Mouse (Mus musculus): ENCODE results near the gene Gm21958. TPM values are rescaled to one million over a fixed set of nuclear protein-coding genes. Genes with fewer than 3 reads are reported as not detected.
"Not testable (repeated sequence)": the region's sequence is repeated elsewhere in the genome, so short reads cannot be mapped to it uniquely, and the experiment has no call there.

Gm21958 gene
- total RNA-seq, 1 experiment: not detected

DNA sequence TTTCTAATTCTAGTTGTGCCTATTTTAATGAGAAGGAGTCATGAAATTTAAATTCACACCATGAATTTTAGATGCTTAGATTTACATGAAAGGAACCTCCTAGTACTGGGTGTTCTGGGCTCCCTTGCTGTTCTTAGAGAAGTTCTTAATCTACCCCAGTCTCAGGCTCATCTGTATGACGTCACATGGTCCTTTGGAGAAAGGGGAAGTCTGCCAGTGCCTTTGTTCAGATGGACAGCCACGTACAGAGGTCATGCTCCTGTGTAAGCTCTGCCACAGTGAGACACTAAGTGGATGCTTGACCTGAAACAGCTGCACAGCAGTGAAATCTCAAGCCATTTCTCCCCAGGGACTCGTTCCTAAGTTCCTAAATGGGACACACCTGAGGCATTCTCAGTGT is 4.8 kb upstream of the Gm21958 start:
- H3K27ac ChIP-seq (ENCODE audit: insufficient read depth, low read depth, low read length, poor library complexity, severe bottlenecking): no peak overlapping the region
- peaks cover 2 to 6% of the 10 kb centered on the region in 2 experiments; a peak in 1 of 4 replicates for H3K4me1 ChIP-seq (ENCODE audit: control insufficient read depth in 2 of 2, insufficient read depth in 2 of 2, low read length in 2 of 2, poor library complexity in 1 of 2)
- no peak overlapping the region for H3K4me3 ChIP-seq (ENCODE audit: insufficient read depth in 1 of 2, low read depth in 1 of 2, low read length in 2 of 2, poor library complexity in 1 of 2, severe bottlenecking in 1 of 2)
- DNase-seq (ENCODE audit: low read depth, low spot score): no peak
- no peak overlapping the region for H3K9ac ChIP-seq (ENCODE audit: insufficient read depth, low read depth, low read length, poor library complexity, severe bottlenecking)
- H3K9me3 ChIP-seq (ENCODE audit: control insufficient read depth, insufficient read depth, low read depth, low read length): no peaks in the 10 kb centered on the region
- in situ Hi-C loops (cut with MboI; ENCODE audit: low sequenced_read_pairs in 2 of 2, unreplicated experiment in 2 of 2): no loop called here
- peaks cover 28% of the 10 kb centered on the region for H3K36me3 ChIP-seq (ENCODE audit: control insufficient read depth, insufficient read depth, low read length, poor library complexity, severe bottlenecking)
- TF ChIP-seq ZC3H11A (IDR thresholded peaks at IDR 0.05; ENCODE audit: borderline replicate concordance, low read depth, low read length) (no peak), CHD2 (IDR thresholded peaks at IDR 0.05; ENCODE audit: low read depth, low read length) (no peak), MAFK (IDR thresholded peaks at IDR 0.05; ENCODE audit: insufficient read depth, low read depth, low read length) (no peak), ZNF384 (IDR thresholded peaks at IDR 0.05; ENCODE audit: low read depth, low read length) (no peak), HCFC1 (IDR thresholded peaks at IDR 0.05; ENCODE audit: borderline replicate concordance, insufficient read depth, low read length) (no peak)

DNA sequence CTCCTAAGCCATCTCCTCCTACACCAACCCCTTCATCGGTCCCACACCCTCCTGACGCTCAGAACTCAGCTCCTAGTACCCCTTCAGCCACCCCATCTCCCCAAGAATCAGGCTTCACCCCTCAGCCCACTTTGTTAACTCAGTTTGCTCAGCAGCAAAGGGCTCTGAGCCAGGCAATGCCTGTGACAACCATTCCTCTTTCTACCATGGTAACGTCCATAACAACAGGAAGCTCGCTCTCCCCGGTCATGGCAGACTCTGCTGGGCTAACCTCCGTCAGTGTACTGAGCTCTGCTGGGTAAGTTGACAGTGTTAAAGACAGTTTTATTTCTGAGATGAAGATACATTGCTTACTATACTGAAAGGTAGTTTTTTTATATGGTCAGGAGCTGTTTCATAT is 3.2 kb upstream of the Gm21958 start:
- Histone ChIP-seq H3K27ac (ENCODE audit: insufficient read depth, low read depth, low read length, poor library complexity, severe bottlenecking) (no peak overlapping the region), H3K4me1 (ENCODE audit: control insufficient read depth in 2 of 2, insufficient read depth in 2 of 2, low read length in 2 of 2, poor library complexity in 1 of 2) (no peaks in the 10 kb centered on the region), H3K36me3 (ENCODE audit: control insufficient read depth, insufficient read depth, low read length, poor library complexity, severe bottlenecking) (peaks cover 27% of the 10 kb centered on the region), H3K4me3 (ENCODE audit: insufficient read depth in 1 of 2, low read depth in 1 of 2, low read length in 2 of 2, poor library complexity in 1 of 2, severe bottlenecking in 1 of 2) (no peak overlapping the region), H3K9me3 (ENCODE audit: control insufficient read depth, insufficient read depth, low read depth, low read length) (no peaks in the 10 kb centered on the region), H3K9ac (ENCODE audit: insufficient read depth, low read depth, low read length, poor library complexity, severe bottlenecking) (no peak overlapping the region)
- TF ChIP-seq CHD2 (IDR thresholded peaks at IDR 0.05; ENCODE audit: low read depth, low read length) (no peak), MAFK (IDR thresholded peaks at IDR 0.05; ENCODE audit: insufficient read depth, low read depth, low read length) (no peak), ZNF384 (IDR thresholded peaks at IDR 0.05; ENCODE audit: low read depth, low read length) (no peak)
- in situ Hi-C loops (cut with MboI; ENCODE audit: low sequenced_read_pairs in 2 of 2, unreplicated experiment in 2 of 2): no loop called here
- no peak for DNase-seq (ENCODE audit: low read depth, low spot score)

DNA sequence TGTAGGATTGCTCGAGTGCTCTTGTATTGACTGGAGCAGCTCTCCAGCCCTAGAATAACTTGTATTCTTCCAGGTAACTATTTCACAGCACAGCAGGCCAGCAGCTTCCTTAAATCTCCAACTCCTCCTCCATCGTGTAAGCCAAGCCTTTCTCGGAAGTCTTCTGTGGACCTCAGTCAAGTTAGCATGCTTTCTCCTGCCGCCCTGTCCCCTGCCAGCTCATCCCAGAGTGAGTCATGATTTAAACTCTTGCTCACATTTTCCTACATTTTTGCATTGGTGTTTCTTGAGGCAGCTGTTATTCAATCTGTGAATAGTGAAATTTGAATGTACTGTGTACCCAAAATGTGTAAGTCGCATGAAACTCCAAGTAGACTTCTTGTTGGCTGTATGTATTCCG is 1.3 kb upstream of the Gm21958 start:
- in situ Hi-C loops (cut with MboI; ENCODE audit: low sequenced_read_pairs in 2 of 2, unreplicated experiment in 2 of 2): no loop called here
- peaks cover 35% of the 10 kb centered on the region for H3K36me3 ChIP-seq (ENCODE audit: control insufficient read depth, insufficient read depth, low read length, poor library complexity, severe bottlenecking)
- H3K27ac ChIP-seq (ENCODE audit: insufficient read depth, low read depth, low read length, poor library complexity, severe bottlenecking): no peak overlapping the region
- H3K9ac ChIP-seq (ENCODE audit: insufficient read depth, low read depth, low read length, poor library complexity, severe bottlenecking): no peak overlapping the region
- H3K4me1 ChIP-seq (ENCODE audit: control insufficient read depth in 2 of 2, insufficient read depth in 2 of 2, low read length in 2 of 2, poor library complexity in 1 of 2): no peaks in the 10 kb centered on the region
- DNase-seq (ENCODE audit: low read depth, low spot score): no peak
- TF ChIP-seq MAFK (IDR thresholded peaks at IDR 0.05; ENCODE audit: insufficient read depth, low read depth, low read length) (no peak), ZNF384 (IDR thresholded peaks at IDR 0.05; ENCODE audit: low read depth, low read length) (no peak), HCFC1 (IDR thresholded peaks at IDR 0.05; ENCODE audit: borderline replicate concordance, insufficient read depth, low read length) (no peak), CHD2 (IDR thresholded peaks at IDR 0.05; ENCODE audit: low read depth, low read length) (no peak), ZC3H11A (IDR thresholded peaks at IDR 0.05; ENCODE audit: borderline replicate concordance, low read depth, low read length) (no peak)
- no peaks in the 10 kb centered on the region for H3K9me3 ChIP-seq (ENCODE audit: control insufficient read depth, insufficient read depth, low read depth, low read length)
- H3K4me3 ChIP-seq (ENCODE audit: insufficient read depth in 1 of 2, low read depth in 1 of 2, low read length in 2 of 2, poor library complexity in 1 of 2, severe bottlenecking in 1 of 2): no peak overlapping the region

DNA sequence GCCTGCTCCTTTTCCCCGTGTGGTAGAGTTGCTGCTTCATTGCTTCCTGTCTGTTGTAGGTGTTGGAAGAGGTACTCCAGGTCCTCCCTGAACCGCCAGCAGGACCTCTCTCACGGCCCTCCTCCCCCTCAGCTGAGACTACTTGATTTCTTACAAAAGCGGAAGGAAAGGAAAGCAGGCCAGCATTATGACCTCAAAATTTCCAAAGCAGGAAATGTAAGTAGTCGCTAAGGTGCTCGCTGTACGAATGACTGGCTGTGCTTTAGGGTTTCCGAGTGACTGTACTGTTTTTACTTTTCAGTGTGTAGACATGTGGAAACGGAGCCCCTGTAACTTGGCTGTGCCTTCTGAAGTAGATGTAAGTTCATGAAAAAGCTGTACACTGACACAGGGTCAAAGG is 5.2 kb downstream of the Gm21958 start:
- no peak overlapping the region for H3K4me3 ChIP-seq (ENCODE audit: insufficient read depth in 1 of 2, low read depth in 1 of 2, low read length in 2 of 2, poor library complexity in 1 of 2, severe bottlenecking in 1 of 2)
- H3K9ac ChIP-seq (ENCODE audit: insufficient read depth, low read depth, low read length, poor library complexity, severe bottlenecking): no peak overlapping the region
- no peak overlapping the region for H3K27ac ChIP-seq (ENCODE audit: insufficient read depth, low read depth, low read length, poor library complexity, severe bottlenecking)
- H3K9me3 ChIP-seq (ENCODE audit: control insufficient read depth, insufficient read depth, low read depth, low read length): no peaks in the 10 kb centered on the region
- in situ Hi-C loops (cut with MboI; ENCODE audit: low sequenced_read_pairs in 2 of 2, unreplicated experiment in 2 of 2): no loop called here
- TF ChIP-seq ZNF384 (IDR thresholded peaks at IDR 0.05; ENCODE audit: low read depth, low read length) (no peak), CHD2 (IDR thresholded peaks at IDR 0.05; ENCODE audit: low read depth, low read length) (no peak), ZC3H11A (IDR thresholded peaks at IDR 0.05; ENCODE audit: borderline replicate concordance, low read depth, low read length) (no peak), MAFK (IDR thresholded peaks at IDR 0.05; ENCODE audit: insufficient read depth, low read depth, low read length) (no peak), HCFC1 (IDR thresholded peaks at IDR 0.05; ENCODE audit: borderline replicate concordance, insufficient read depth, low read length) (no peak)
- H3K36me3 ChIP-seq (ENCODE audit: control insufficient read depth, insufficient read depth, low read length, poor library complexity, severe bottlenecking): peaks cover 40% of the 10 kb centered on the region
- H3K4me1 ChIP-seq (ENCODE audit: control insufficient read depth in 2 of 2, insufficient read depth in 2 of 2, low read length in 2 of 2, poor library complexity in 1 of 2): no peaks in the 10 kb centered on the region
- DNase-seq (ENCODE audit: low read depth, low spot score): no peak

DNA sequence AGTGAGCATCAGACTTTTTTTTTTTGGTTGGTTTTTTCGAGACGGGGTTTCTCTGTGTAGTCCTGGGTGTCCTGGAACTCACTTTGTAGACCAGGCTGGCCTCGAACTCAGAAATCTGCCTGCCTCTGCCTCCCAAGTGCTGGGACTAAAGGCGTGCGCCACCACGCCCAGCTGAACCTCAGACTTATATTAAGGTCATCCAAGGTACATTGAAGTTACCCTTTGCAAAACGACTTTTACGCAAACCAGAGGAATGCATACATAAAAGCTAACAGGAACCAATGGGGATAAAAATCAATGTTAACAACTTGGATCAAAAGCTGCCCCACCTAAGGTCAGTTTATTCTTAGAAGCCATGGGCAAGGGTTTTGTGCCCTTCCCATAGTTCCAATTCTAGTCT is 10.0 kb downstream of the Gm21958 start:
- H3K9ac ChIP-seq (ENCODE audit: insufficient read depth, low read depth, low read length, poor library complexity, severe bottlenecking); H3K4me3 ChIP-seq (ENCODE audit: insufficient read depth in 1 of 2, low read depth in 1 of 2, low read length in 2 of 2, poor library complexity in 1 of 2, severe bottlenecking in 1 of 2); H3K9me3 ChIP-seq (ENCODE audit: control insufficient read depth, insufficient read depth, low read depth, low read length); in situ Hi-C loops (cut with MboI; ENCODE audit: low sequenced_read_pairs in 2 of 2, unreplicated experiment in 2 of 2); H3K4me1 ChIP-seq (ENCODE audit: control insufficient read depth in 2 of 2, insufficient read depth in 2 of 2, low read length in 2 of 2, poor library complexity in 1 of 2); H3K27ac ChIP-seq (ENCODE audit: insufficient read depth, low read depth, low read length, poor library complexity, severe bottlenecking); DNase-seq (ENCODE audit: low read depth, low spot score): not testable (repeated sequence)
- peaks cover 33% of the 10 kb centered on the region for H3K36me3 ChIP-seq (ENCODE audit: control insufficient read depth, insufficient read depth, low read length, poor library complexity, severe bottlenecking)

Data from ES-E14 (cell line).